Mouse (Mus musculus): Measurements from ENCODE around the gene Cacng1. TPM values are rescaled to one million over a fixed set of nuclear protein-coding genes. Genes with fewer than 3 reads are reported as not detected.

Cacng1 gene
- 0.22 TPM in 1 of 2 replicates, not detected in the other for total RNA-seq (2012; rRNA removed)

DNA sequence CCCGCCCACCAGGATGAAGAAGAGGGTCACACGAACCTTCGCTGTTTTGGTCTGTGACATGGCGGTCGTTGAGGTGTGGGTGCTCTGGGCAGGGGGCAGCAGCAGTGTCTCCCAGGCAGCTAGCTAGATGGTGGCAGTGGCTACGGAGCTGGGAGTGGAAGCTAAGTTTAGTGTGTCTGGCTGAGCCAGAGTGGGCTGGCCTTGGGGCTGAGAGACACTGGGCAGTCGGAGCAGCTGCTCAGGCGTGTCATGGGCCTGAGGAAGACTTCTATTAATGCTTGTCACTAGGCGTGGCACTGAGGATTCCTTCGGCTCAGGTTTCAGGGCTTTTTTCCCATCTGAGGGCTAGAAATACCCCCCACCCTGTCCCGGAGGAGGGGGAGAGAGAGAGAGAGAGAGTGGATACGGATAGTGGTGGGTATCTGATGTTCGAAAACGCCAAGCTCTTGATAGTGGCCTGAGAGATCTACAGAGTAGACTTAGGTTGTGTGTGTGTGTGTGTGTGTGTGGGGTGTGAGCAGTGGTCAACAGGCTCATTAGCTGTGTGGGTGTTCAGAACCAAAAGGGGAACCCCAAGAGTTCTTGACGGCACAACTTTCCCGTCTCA lies at the start of gene Cacng1:
Gene Cacng1 (minus strand): TSS at position 191 of the 607 bp plus-strand sequence.
- Histone ChIP-seq H3K27ac (ENCODE audit: insufficient read depth, low read depth, low read length, poor library complexity, severe bottlenecking) (no peak within 1 kb of the TSS), H3K9ac (ENCODE audit: insufficient read depth, low read depth, low read length, poor library complexity, severe bottlenecking) (peak within 1 kb of the TSS; percentile 37; the same call in 1 of the 2 replicates), H3K9me3 (ENCODE audit: control insufficient read depth, insufficient read depth, low read depth, low read length) (0 out of 2 replicates have a peak, but pooled peaks cover 2% of the 10 kb centered on the region), H3K4me3 (ENCODE audit: insufficient read depth in 1 of 2, low read depth in 1 of 2, low read length in 2 of 2, poor library complexity in 1 of 2, severe bottlenecking in 1 of 2) (peak within 1 kb of the TSS; percentile 21 to 51; a peak in 3 of 4 replicates), H3K4me1 (ENCODE audit: control insufficient read depth in 2 of 2, insufficient read depth in 2 of 2, low read length in 2 of 2, poor library complexity in 1 of 2) (peaks cover 0 to 1% of the 10 kb centered on the region in 2 experiments; a peak in 1 of 4 replicates), H3K36me3 (ENCODE audit: control insufficient read depth, insufficient read depth, low read length, poor library complexity, severe bottlenecking) (no peaks in the 10 kb centered on the region)
- in situ Hi-C loops (cut with MboI; ENCODE audit: low sequenced_read_pairs in 2 of 2, unreplicated experiment in 2 of 2) = no loop called here
- TF ChIP-seq ZNF384 (IDR thresholded peaks at IDR 0.05; ENCODE audit: low read depth, low read length) (no peak), CHD2 (IDR thresholded peaks at IDR 0.05; ENCODE audit: low read depth, low read length) (no peak), HCFC1 (IDR thresholded peaks at IDR 0.05; ENCODE audit: borderline replicate concordance, insufficient read depth, low read length) (no peak), MAFK (IDR thresholded peaks at IDR 0.05; ENCODE audit: insufficient read depth, low read depth, low read length) (no peak), ZC3H11A (IDR thresholded peaks at IDR 0.05; ENCODE audit: borderline replicate concordance, low read depth, low read length) (no peak)
- DNase-seq (ENCODE audit: low read depth, low spot score) = no peak

DNA sequence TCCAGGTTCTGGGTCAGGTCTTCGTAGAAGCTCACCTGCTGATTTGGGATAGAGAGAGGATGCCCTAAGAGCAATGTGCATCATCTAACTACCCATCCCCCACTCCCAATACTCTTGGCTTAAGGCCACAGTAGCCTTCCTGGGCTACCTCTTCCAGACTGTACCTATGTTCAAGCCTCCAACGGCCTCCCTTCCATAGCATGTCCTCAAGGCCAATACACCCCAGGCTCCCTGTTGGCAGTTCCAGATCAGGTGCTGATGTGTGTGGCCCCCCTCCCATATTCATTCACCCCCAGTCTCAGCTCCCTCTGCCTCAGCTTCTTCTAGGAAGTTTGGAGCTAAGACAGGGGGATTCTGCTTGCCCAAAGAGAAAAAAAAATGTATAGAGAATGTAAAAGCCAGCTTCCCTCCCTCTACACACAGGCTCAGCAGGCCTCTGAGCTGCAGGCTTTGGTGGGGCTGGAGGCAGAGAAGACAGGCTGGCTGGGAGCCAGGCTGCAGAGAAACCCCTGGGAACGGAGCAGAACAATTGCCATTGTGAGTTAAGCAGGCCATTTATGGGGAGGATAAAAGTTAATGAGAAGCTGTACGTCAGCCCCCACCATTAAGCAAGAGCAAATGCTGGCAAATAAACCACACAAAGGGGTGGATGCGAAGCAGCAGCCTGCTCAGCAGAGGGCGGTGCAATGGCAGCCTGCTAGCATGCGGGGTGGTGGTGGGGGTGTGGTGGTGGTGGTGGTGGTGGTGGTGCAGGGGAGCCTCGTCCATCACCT lies 46.6 kb upstream of the Cacng1 start:
- Histone ChIP-seq H3K27ac (ENCODE audit: insufficient read depth, low read depth, low read length, poor library complexity, severe bottlenecking) (no peak overlapping the region), H3K9ac (ENCODE audit: insufficient read depth, low read depth, low read length, poor library complexity, severe bottlenecking) (no peak overlapping the region), H3K4me1 (ENCODE audit: control insufficient read depth in 2 of 2, insufficient read depth in 2 of 2, low read length in 2 of 2, poor library complexity in 1 of 2) (peaks cover 0 to 2% of the 10 kb centered on the region in 2 experiments; a peak in 1 of 4 replicates), H3K36me3 (ENCODE audit: control insufficient read depth, insufficient read depth, low read length, poor library complexity, severe bottlenecking) (no peaks in the 10 kb centered on the region), H3K9me3 (ENCODE audit: control insufficient read depth, insufficient read depth, low read depth, low read length) (no peaks in the 10 kb centered on the region), H3K4me3 (ENCODE audit: insufficient read depth in 1 of 2, low read depth in 1 of 2, low read length in 2 of 2, poor library complexity in 1 of 2, severe bottlenecking in 1 of 2) (no peak overlapping the region)
- in situ Hi-C loops (cut with MboI; ENCODE audit: low sequenced_read_pairs in 2 of 2, unreplicated experiment in 2 of 2) = no loop called here
- DNase-seq (ENCODE audit: low read depth, low spot score) = no peak
- TF ChIP-seq ZNF384 (IDR thresholded peaks at IDR 0.05; ENCODE audit: low read depth, low read length) (no peak), MAFK (IDR thresholded peaks at IDR 0.05; ENCODE audit: insufficient read depth, low read depth, low read length) (no peak)

DNA sequence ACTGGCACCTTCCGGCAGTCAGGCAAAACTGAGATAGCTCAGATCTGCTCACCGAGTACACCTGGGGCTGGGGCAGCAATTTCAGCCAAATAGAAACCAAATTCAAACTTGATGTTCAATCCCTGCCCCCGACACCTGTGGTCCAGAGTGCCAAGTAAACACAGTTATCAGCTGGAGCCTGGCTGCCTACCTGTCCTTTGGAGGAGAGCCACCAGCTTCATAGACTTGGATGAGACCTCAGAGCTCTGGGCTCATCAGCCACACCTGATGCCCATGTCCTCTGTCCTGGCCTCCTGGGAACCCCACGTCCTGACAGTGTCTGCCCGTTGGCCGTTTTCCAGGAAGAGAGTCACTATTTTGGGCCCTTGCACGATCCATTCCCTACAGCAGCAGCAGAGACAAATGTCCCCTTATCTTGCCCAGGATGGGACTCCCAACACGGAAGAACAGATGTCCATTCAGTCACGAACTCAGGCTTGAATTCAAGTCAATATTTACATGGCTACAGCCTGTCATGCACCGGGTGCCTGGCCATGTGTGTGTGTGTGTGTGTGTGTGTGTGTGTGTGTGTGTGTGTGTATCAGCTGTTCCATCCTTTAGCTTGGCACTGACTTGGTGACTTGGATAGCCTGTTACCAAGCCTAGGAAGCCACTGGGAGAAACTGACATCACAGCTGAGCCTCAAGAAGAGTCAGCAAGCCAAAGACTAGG lies 45.6 kb upstream of the Cacng1 start:
- no peak overlapping the region for H3K27ac ChIP-seq (ENCODE audit: insufficient read depth, low read depth, low read length, poor library complexity, severe bottlenecking)
- in situ Hi-C loops (cut with MboI; ENCODE audit: low sequenced_read_pairs in 2 of 2, unreplicated experiment in 2 of 2) = no loop called here
- TF ChIP-seq MAFK (IDR thresholded peaks at IDR 0.05; ENCODE audit: insufficient read depth, low read depth, low read length) = no peak
- TF ChIP-seq CHD2 (IDR thresholded peaks at IDR 0.05; ENCODE audit: low read depth, low read length) = no peak
- no peak for TF ChIP-seq ZNF384 (IDR thresholded peaks at IDR 0.05; ENCODE audit: low read depth, low read length)
- no peak for TF ChIP-seq ZC3H11A (IDR thresholded peaks at IDR 0.05; ENCODE audit: borderline replicate concordance, low read depth, low read length)
- TF ChIP-seq HCFC1 (IDR thresholded peaks at IDR 0.05; ENCODE audit: borderline replicate concordance, insufficient read depth, low read length) = no peak

DNA sequence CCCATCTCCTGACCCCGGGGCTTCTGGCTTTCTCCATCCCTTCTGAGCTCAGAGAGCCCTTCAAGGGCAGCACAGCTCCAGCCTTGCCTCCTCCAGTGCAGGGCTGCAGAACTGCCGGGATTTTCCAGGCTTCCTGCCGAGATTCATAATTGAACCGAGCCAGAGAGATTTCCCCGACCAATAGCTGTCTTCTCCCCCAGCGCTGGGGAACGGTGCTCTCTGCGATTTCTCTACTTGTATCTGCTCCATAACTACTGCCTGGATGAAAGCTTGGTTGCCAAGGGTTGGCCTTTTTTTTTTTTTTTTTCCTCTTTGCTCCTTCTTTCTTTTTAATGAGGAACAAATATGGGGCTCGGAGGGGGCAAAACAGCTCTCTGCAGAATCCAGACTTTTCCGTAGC lies 43.7 kb upstream of the Cacng1 start:
- in situ Hi-C loops (cut with MboI; ENCODE audit: low sequenced_read_pairs in 2 of 2, unreplicated experiment in 2 of 2) = no loop called here
- no peak for DNase-seq (ENCODE audit: low read depth, low spot score)
- Histone ChIP-seq H3K9me3 (ENCODE audit: control insufficient read depth, insufficient read depth, low read depth, low read length) (no peaks in the 10 kb centered on the region), H3K9ac (ENCODE audit: insufficient read depth, low read depth, low read length, poor library complexity, severe bottlenecking) (no peak overlapping the region), H3K4me3 (ENCODE audit: insufficient read depth in 1 of 2, low read depth in 1 of 2, low read length in 2 of 2, poor library complexity in 1 of 2, severe bottlenecking in 1 of 2) (no peak overlapping the region), H3K4me1 (ENCODE audit: control insufficient read depth in 2 of 2, insufficient read depth in 2 of 2, low read length in 2 of 2, poor library complexity in 1 of 2) (peaks cover 0 to 2% of the 10 kb centered on the region in 2 experiments; a peak in 1 of 4 replicates), H3K36me3 (ENCODE audit: control insufficient read depth, insufficient read depth, low read length, poor library complexity, severe bottlenecking) (no peaks in the 10 kb centered on the region), H3K27ac (ENCODE audit: insufficient read depth, low read depth, low read length, poor library complexity, severe bottlenecking) (no peak overlapping the region)
- no peak for TF ChIP-seq ZNF384 (IDR thresholded peaks at IDR 0.05; ENCODE audit: low read depth, low read length)
- no peak for TF ChIP-seq MAFK (IDR thresholded peaks at IDR 0.05; ENCODE audit: insufficient read depth, low read depth, low read length)
- no peak for TF ChIP-seq ZC3H11A (IDR thresholded peaks at IDR 0.05; ENCODE audit: borderline replicate concordance, low read depth, low read length)
- TF ChIP-seq CHD2 (IDR thresholded peaks at IDR 0.05; ENCODE audit: low read depth, low read length) = no peak
- no peak for TF ChIP-seq HCFC1 (IDR thresholded peaks at IDR 0.05; ENCODE audit: borderline replicate concordance, insufficient read depth, low read length)

More for the DNA sequence above, 45.6 kb upstream of the Cacng1 start:
- no peaks in the 10 kb centered on the region for H3K36me3 ChIP-seq (ENCODE audit: control insufficient read depth, insufficient read depth, low read length, poor library complexity, severe bottlenecking)
- no peak overlapping the region for H3K9ac ChIP-seq (ENCODE audit: insufficient read depth, low read depth, low read length, poor library complexity, severe bottlenecking)
- no peaks in the 10 kb centered on the region for H3K9me3 ChIP-seq (ENCODE audit: control insufficient read depth, insufficient read depth, low read depth, low read length)
- no peak overlapping the region for H3K4me3 ChIP-seq (ENCODE audit: insufficient read depth in 1 of 2, low read depth in 1 of 2, low read length in 2 of 2, poor library complexity in 1 of 2, severe bottlenecking in 1 of 2)
- DNase-seq (ENCODE audit: low read depth, low spot score) = no peak
- peaks cover 0 to 2% of the 10 kb centered on the region in 2 experiments; a peak in 1 of 4 replicates for H3K4me1 ChIP-seq (ENCODE audit: control insufficient read depth in 2 of 2, insufficient read depth in 2 of 2, low read length in 2 of 2, poor library complexity in 1 of 2)

All from ES-E14 (cell line).